Mouse (Mus musculus): ENCODE data around the gene Gramd2. TPM values are rescaled to one million over a fixed set of nuclear protein-coding genes. Genes with fewer than 3 reads are reported as not detected.

The Gramd2 gene
- polyA plus RNA-seq, 1 experiment, result 6.3 TPM

DNA sequence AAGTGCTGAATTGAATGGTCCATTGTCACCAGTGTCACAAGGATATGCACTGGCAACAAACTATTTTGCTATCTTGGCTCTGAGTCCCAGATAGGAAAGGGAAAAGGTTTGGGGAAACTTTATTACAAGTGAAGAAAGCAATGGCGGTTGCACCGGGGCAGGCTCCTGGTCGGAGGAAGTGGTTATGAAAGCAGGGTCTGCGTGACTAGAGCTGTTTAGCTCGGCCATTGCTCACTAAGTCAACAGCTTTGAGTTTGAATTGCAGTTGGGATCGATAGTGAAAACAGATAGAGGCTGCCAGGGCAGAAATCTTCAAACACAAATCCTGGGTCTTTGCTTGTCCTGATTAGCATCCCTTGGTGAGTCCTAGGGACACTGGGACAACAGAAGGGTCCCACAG lies 12.0 kb upstream of the Gramd2 start:
- DNase-seq (ENCODE audit: low spot score), result no peak

DNA sequence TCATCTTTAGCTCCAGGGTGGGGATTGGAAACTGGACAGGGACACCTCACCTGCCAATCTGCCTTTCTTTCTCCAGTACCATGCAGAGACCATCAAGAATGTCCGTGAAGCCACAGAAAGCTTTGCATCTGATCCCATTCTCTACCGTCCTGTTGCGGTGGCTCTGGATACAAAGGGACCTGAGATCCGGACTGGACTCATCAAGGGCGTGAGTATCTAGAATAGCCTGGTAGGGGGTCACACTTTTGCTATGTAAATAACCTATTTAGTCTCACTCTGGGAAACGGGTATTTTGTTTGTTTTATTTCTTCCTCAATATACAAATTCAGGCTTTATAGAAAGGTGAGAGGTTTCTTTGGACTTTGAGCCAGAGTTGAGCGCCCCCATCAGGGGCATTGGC lies 11.5 kb upstream of the Gramd2 start:
- no peak for DNase-seq (ENCODE audit: low spot score)

DNA sequence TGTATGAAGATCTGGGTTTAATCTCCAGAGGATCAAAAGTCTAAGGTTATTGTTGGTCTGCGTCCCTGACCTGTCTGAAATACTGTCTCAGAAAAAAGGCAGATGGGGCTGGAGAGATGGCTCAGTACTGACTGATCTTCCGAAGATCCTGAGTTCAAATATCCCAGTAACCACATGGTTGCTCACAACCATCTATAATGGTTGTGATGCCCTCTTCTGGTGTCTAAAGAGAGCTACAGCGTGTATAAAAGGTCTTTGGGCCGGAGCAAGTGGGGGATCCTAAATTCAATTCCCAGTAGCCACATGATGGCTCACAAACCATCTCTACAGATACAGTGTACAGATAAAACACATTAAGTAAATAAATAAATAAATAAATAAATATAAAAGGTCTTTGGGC lies 10.8 kb upstream of the Gramd2 start:
- DNase-seq (ENCODE audit: low spot score), result no peak

DNA sequence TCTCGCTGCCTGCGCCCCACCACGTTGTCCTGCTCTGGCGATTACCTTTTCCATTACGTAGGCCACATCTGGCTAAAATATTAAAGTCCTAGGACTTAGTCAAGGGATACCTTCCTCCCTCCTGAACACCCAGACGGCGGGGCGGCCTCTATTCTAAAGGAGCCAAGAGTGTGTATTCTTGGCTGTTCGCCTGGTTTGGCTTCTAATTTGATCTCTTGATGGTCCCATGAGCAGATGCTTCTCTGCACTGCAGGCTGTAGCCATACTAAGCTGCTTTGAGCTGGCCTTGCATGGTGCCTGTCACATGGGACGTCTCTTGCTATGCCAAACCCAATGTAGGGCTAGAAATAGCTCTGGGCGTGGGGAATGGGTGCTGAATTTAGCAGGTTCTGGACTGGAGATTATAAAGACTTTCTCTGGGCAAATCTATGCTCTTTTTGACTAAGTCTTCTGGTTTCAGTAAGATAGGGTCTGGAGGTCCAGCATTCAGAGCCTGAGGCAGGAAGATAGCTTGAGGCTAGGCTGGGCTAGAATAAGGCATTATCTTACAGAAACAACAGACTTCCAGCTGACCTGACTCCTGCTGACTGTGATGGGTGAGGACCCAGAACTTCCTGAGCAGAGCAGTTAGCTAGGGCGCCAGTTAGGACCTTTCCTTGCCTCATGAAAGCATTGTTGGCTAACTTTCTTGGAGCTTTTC lies 7.6 kb upstream of the Gramd2 start:
- no peak for DNase-seq (ENCODE audit: low spot score)

DNA sequence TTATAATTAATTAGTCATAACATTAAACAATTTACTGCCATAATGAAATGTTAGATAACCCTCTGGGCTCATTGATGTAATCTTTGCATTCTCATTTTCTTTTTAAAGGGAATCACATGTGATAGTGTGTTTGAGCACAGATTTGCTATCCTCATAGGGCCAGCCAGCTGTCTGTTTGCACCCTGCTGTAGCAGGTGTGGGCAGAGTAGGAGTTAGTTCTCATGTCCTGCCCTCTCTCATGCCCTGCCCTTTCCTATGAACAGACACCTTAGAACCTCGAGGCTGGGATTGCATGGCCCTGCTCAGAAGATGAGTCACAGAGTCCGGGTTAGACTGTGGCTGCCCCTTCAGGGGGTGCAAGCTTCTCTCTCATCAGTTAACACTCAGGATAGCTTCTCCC lies 6.5 kb upstream of the Gramd2 start:
- DNase-seq (ENCODE audit: low spot score), result no peak

DNA sequence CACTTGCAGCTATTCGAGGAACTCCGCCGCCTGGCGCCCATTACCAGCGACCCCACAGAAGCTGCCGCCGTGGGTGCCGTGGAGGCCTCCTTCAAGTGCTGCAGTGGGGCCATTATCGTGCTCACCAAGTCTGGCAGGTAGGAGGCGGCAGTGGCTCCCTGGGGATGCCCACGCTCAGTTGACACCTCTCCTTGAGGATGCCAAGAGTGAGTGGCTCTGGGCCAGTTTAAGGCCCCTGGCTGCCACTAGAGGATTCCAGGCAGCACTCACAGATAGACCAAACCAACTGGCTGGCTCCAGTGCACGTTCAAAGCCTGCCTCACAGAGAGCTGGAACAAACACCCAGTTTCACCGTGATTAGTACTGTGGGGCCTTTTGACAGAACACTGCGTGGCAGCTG lies 4.3 kb upstream of the Gramd2 start:
- DNase-seq (ENCODE audit: low spot score), result no peak

DNA sequence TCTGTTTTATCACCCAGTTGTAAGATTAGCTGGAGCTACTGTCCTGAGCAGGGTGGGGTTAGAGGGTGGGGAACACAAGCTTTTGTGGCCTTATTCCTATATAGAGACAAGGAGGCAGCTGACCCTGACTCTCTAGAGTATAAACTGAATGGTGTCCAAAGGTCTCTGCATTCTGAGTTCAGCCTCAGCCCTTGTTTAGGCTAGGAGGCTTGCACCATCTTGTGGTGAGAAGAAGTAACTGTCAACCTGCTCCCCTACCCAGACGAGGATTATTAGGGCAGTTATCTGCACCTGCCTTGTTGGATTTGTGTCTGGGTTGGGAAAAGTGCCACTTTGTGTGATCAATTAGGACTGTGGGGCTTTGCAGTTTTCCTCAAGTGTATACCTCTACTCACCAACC lies 1.6 kb upstream of the Gramd2 start:
- no peak for DNase-seq (ENCODE audit: low spot score)

DNA sequence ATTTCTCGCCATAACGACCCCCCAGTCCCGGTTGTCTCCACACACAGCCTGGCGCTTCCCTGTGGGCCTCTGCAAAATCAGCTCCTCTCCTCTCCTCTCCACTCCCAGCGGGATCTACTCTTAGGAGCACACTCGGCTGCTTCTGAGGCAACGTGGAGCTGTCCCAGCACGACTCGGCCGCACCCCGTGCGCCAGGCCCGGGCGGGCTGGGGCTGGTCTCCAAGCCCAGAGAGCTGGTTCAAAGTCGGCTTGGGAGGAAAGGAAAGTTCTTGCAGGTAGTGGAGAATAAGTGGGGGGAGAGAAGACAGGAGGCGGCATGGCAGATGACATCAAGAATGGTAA lies 561 bp downstream of the Gramd2 start:
- DNase-seq (ENCODE audit: low spot score), result no peak

DNA sequence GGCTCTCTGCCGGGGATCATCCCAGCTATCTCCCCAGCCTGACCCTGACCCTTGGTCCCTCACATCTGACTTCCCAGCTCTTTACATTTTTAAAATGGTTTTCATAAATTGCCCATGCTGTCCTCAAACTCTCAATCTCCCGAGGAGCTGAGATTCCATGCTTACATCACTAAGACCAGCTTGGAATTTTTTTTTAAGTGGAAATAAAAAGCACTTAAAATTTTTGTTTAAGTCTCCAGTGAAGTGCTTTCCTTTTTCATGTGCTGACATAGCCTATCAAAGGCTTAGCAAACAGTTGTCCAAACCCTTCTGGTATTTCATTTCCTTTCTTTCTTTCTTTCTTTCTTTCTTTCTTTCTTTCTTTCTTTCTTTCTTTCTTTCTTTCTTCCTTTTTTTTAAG lies 4.1 kb downstream of the Gramd2 start:
- no peak for DNase-seq (ENCODE audit: low spot score)

DNA sequence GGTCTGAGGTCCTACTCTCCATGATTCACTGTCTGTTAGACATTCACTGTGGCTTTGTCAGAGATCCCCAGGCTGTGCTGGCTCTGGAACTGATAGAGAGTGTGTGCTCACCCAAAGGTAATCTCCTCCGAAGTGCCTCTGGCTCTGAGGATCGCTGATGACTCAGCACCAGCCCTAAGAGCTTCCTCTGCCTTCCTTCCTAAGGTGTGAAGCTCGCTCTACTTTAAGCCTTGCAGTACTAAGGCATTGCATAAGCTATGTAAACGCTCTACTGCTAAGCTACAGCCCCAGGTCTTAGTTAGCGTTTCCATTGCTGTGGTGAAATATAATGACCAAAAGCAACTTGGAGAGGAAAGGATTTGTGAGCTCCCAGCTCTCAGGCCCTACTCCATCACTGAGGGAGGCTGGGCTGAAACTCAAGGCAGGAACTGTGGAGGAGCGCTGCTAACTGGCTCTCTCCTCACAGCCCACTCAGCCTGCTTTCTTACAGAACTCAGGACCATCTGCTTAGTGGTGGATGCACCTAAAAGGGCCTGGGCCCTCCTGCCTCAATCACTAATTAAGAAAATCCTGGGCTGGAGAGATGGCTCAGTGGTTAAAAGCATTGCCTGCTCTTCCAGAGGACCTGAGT lies 7.6 kb downstream of the Gramd2 start:
- DNase-seq (ENCODE audit: low spot score), result no peak

DNA sequence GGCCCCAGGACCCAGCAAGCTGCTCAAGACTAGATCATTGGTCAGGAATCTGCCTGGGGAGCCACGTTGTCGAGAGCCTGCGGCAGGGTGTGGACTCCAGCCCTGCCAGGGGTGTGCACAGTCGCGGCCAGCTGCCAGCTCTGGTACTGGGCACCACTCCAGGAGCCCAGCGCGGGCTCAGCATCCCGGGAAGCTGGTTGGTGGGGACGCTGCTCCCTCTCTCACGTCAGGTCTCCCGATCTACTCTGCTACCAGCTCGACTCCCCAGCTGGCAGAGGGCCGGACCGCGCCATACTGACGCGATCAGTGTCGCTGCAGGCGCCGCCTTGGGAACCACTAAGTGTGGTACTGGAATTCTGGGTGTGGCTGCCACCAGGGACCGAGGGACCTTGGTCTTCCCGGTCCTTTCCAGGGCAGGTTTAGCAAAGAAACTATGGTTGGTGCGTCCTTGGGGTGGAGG lies 11.7 kb downstream of the Gramd2 start:
- peak; percentile 68 for DNase-seq (ENCODE audit: low spot score)

DNA sequence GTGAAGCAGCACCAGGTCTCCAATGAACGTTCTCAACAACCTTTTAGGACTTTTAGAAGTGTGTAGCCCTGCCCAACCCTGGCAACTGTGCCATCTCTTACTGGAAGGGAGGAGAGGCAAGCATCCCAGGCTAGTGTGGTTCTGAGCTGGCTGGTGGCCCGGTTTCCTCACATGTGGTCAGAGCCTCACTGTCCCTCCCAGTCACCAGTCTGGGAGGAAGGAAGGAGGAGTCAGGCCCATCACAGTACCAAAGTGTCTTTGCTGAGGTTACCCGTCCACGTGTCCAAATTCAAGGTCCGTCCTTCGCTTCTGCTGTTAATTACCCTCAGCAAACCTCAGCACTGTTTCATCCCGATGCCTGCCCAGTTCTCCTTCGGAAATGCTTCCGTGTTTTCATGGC lies 12.2 kb downstream of the Gramd2 start:
- DNase-seq (ENCODE audit: low spot score), result no peak

DNA sequence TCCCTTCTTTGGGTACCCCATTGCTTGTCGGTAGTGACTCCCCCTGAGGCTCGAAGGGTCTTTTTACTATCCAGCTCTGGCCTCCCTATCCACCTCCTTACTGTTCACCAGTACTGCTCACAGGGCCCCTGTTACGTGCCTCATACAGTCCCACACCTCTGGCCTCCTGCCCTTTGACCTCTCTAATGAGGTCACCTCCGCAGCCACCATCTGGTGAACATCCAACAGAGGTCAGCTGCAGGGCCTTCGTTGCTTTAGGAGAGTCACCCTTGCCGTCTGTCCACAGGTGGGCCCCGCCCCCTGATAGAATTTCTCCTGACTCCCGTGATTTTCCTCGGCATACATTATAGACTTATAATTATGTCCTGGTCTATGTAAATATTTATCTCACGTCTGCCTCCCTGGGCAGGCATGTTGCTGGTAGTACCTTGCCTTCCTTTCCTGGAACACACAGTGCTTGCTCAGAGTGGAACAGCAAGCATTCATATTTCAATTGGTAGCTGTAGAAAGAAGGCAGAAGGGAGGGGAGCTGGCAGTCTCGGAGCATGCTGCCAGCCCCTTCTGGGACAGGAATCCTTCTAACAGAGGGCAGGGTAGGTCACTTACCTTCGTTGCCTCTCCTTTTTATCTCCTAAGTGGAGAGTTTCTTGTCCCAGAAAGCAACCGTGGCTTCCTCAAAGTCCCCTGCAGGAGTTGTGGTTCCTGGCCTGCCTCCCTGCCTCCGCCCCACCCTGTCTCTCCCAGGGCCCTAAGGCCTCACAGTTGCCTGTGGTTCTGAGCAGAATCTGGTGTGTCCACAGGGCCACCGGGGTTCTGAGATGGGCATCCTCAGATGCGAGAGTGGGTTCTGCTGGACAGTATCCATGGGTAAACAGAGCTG lies 14.9 kb downstream of the Gramd2 start:
- DNase-seq (ENCODE audit: low spot score), result no peak

DNA sequence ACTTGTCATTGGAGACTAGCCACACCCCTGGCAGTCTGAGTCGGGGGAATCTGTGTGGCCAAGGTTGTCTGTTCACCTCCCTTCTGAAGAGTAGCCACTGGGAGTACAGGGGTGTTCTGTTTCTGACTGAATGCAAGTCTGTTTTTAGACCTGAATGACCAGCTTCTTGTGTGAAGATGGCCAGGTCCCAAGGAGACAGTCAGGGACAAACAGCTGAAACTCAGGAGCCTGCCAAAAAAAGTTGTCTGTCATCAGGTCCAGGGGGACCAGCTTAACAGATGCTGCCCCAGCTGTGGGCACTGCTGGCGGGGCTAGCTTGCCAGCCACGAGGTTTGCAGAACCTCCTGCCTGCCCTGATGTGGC lies 15.5 kb downstream of the Gramd2 start:
- DNase-seq (ENCODE audit: low spot score), result no peak

DNA sequence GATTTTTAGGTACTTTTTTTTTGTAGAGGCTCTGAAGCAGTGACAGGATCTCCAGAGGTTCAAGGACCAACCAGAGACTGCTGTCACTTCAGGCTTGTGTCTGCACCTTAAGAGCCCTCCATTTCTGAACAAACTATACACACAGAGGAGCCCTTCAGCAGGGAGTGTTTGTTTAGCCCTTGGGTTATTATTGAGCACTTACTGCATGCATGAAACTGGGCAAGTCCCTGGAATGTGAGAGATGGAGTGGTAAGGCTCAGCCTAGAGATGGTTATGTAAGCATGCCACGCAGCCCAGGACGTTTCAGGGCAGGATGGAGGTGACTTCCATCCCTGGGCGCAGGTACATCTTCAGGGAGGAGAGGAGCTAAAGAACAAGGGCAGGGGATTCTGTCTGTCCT lies 16.4 kb downstream of the Gramd2 start:
- DNase-seq (ENCODE audit: low spot score), result no peak

DNA sequence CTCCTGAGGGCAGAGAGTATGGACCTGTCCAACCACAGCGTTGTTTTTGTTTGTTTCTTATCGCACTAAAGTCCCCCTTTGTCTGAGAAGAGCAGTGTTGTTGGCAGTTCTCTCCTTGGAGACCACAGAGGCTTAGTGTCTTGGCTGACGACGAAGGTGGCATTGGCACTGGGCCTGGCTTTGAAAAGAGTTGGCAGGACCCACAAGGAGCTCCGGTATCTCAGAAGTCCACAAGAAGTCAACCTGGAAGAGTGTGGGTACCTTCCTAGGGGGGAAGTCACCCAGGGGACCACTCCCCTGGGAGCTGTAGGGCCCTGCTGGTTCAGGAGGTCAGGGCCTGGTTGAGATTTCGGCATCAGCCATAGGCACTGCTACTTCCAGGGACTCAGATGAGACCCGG lies 21.1 kb downstream of the Gramd2 start:
- DNase-seq (ENCODE audit: low spot score), result no peak

DNA sequence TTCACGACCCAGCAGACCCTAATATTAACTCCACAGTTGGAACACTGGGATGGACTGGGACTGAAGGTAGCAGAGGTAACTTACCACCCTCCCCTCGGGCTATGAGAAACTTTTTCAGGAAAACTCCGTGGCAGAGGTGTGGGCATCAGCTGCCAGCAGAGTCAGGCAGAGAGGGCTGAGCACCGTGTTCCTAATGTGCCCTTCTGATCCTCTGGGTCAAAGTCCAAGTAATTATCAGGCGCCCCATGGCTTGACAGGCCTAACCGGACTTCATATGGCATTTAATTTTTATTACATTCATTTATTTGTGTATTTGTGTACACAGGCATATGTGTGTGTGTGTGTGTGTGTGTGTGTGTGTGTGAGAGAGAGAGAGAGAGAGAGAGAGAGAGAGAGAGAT lies 23.2 kb downstream of the Gramd2 start:
- no peak for DNase-seq (ENCODE audit: low spot score)

DNA sequence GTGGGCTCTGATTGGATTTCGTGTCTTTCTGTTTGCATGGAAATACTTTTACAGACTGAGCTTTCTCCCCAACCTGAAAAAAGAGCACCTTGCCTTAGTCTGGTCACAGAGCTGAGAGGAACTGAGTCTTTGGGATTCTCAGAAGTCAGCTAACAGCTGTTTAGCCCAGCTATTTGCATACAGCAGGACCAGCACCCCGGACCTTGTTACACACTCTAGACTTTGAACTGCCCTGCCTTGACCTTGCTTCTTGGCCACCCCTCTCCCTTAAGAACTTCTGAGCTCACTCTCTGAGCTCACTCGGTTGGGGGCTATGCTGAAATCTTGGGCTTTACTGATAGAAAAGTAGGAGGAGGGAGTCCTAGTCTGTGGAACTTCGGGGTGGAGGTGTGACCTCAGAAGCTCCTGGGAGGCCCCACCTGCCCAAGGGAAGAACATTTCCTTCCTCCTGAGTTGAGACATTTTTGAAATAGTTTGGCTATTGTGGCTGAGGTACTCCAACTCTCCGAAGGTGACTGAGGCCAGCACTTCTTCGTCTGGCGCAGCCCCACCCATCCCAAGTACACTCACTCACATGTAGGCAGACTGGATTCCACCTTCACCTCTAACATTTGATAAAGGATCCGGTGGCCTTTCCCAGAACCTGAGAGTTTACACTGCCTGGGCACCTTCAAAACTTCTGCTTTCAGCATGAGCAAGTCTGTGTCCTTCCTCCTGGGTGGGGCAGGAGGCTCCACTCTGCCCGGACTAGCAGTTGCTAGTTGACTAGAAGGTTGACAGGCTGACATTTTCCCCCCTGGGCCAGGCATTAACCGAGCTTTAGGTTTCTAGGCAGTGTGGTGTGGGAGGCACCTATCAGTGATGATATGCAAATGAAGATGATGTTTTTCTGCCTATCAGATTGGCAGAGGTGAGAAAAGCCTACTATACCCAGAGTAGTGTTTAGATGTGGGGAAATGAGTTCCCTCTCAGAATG lies 27.2 kb downstream of the Gramd2 start:
- no peak for DNase-seq (ENCODE audit: low spot score)

DNA sequence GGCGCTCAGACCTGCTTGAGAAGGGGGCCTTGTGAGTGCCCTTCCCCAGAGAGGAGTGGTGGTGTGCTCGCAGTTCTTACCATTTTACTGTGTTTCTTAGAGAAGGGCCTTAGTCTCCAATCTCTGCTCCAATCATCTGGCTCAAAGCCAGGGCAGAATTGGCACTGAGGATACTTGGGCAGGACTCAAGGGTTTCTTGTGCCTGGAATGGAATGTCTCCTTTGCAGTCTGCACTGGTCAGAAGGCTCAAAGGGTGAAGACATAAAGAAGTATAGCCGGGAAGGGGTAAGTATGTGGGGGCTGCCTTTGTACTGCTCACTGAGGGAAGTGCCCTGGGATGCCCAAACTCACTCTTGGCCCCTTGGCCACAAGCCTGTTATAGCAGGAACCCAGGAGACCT lies 29.3 kb downstream of the Gramd2 start:
- DNase-seq (ENCODE audit: low spot score), result no peak

DNA sequence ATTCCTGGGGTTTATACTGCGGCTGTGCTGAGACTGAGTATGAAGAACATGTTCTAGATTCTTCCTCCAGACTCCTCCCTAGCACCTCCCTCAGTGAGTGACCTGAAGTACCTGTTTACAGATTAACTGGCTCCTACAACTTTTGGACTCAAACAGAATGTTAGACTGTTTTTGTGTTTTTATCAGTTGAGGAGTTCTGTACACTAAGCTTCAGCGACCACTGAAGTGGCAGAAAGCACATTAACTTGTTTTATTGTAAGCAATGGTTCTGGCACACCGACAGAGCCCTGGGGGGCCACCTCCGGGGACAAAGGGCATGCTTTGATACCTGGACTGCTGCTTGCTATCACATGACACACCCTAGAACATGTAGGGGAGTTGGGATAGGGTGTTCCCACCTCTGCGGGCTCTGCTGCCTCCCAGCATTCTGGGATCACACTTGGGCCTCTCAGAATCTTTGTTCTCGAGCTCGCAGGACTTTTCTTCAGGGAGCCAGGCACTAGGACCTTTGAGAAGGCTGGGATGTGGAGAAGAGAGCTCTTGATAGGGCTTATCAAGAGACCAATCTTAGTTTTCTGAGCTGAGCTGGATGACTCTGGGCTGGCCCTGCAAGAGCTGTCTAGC lies 36.4 kb downstream of the Gramd2 start:
- DNase-seq (ENCODE audit: low spot score), result no peak

DNA sequence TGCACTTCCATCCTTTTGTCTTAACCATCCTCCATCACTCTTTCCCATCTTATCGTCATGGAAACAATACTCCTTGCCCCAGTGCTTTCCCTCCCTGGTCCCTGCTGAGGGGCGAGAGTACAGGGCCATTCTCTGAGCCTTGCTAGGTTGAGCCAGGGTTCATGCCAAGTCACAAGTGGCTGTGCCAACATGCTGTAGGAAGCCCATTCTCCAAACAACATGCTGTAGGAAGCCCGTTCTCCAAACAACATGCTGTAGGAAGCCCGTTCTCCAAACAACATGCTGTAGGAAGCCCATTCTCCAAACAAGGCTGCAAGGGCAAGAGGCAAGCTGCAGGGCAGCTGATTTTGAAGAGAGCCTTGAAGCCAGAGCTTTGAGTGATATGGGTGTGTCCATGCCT lies 38.3 kb downstream of the Gramd2 start:
- DNase-seq (ENCODE audit: low spot score), result no peak

Data from urinary bladder, adult 2 months (tissue).